Comparison of ENCODE assay signal across 11 mouse cellular contexts in the genomic region with DNA sequence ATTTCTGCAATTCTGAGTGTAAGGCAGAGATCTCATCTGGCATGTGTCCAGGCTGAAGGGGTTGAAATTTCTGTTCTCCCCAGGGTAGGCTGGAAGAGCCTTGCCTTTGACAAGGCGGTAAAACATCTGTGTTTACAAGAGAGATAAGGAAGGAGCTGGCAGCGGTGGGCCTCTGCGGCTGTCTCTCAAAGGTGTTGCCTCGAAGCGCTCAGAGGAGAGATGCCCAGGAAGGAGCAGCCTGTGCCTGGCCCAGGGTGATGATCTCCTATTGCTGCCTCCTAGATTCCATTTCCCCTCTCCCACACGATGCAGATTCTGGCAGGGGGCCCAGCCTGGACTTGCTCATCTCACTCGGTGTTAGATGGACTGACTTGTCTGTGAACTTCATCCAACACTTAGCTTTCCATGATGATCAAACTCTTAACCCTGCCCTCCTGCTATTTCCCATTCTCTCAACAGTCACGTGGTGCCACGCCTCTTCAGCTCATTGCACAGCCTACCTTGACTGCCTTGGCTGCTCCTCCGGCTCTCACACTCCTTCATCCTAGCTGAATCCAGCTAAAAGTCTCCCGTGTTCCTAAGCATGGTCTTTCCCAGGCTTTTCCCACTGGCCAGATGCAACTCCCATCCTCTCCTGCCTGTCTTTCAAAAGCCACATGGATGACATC. TPM values are rescaled to one million over a fixed set of nuclear protein-coding genes. Genes with fewer than 3 reads are reported as not detected.
DNase-seq lines count a peak whose midpoint lies in the region; ATAC-seq lines count a peak whose summit lies in the region.
"Had no signal": no experiment of that assay in that cellular context is flagged by ENCODE, and none has a peak within 500 bp of the region (broad histone marks: within the 10 kb centered on the region; RNA-seq: fewer than 3 reads in every experiment).

No protein-coding gene starts in this region.

- ATAC-seq in liver, embryonic 13.5 days (ENCODE audit: low read depth) = peak; percentile 33; the same call in 1 of the 2 replicates

- H3K27me3 ChIP-seq in liver, embryonic 13.5 days = peaks cover 83% of the 10 kb centered on the region

- H3K36me3 ChIP-seq in liver, embryonic 13.5 days = no peaks in the 10 kb centered on the region
- H3K36me3 ChIP-seq: midbrain, embryonic 12.5 days had no signal

- WGBS in liver, embryonic 13.5 days (ENCODE audit: insufficient replicate concordance) = 28% methylated on average over 11 of the region's 11 CpGs

- no peak overlapping the region for H3K4me2 ChIP-seq in liver, embryonic 13.5 days
- H3K4me2 ChIP-seq: midbrain, embryonic 12.5 days had no signal

- H3K4me1 ChIP-seq in liver, embryonic 13.5 days (replicated peaks) = peaks cover 61% of the 10 kb centered on the region

- no peaks in the 10 kb centered on the region for H3K9me3 ChIP-seq in liver, embryonic 13.5 days (replicated peaks)
- H3K9me3 ChIP-seq: midbrain, embryonic 12.5 days had no signal

- H3K9ac ChIP-seq in liver, embryonic 13.5 days = no peak overlapping the region
- H3K9ac ChIP-seq: midbrain, embryonic 12.5 days had no signal

- no peak overlapping the region for H3K4me3 ChIP-seq in liver, embryonic 13.5 days (replicated peaks)
- H3K4me3 ChIP-seq: erythroblast, embryonic 14.5 days; midbrain, embryonic 12.5 days had no signal

- peak; percentile 39 to 60 for DNase-seq in adrenal gland, adult (ENCODE audit: inconsistent age in 2 of 2, low spot score in 1 of 2)
- DNase-seq in adrenal gland, postnatal 4 days (ENCODE audit: low spot score in 2 of 2) = no peak
- DNase-seq in ovary, postnatal 36 days (ENCODE audit: low spot score) = peak; percentile 49
- DNase-seq in ovary, postnatal 14 days (ENCODE audit: low spot score) = no peak
- no peak for DNase-seq in liver, embryonic 13.5 days
- DNase-seq in thymus, postnatal 4 days = peak; percentile 47
- no peak for DNase-seq in natural killer cell, adult 2 months (ENCODE audit: low spot score in 2 of 2)
- no peak for DNase-seq in kidney, adult 18-20 months
- DNase-seq: kidney, postnatal 36 days had no signal

- no peak overlapping the region for H3K27ac ChIP-seq in liver, embryonic 13.5 days
- H3K27ac ChIP-seq: midbrain, embryonic 12.5 days had no signal

RNA-seq across cellular contexts. Expression of a gene that starts 30.8 kb away (rescaled TPM):
- 10 to 100 TPM; 22.9 to 27.7 TPM for total RNA-seq in adrenal gland, postnatal 4 days (2021)
- 44.1 and 50.6 TPM in 2 replicates for polyA plus RNA-seq in liver, embryonic 13.5 days (2015; fragmentation: Nextera tagmentation; extraction: Ambion mirVana)

RNA-seq across cellular contexts. Expression of a gene that starts 58.7 kb away (rescaled TPM):
- 1 to 10 TPM in 1 of 2 experiments, under 1 TPM in 1; 0.73 to 2.1 TPM for total RNA-seq in adrenal gland, postnatal 4 days (2021)
- 0.03 and 0.05 TPM in 2 replicates for polyA plus RNA-seq in liver, embryonic 13.5 days (2015; fragmentation: Nextera tagmentation; extraction: Ambion mirVana)
- polyA plus RNA-seq: erythroblast, embryonic 14.5 days had no signal

Comparison
In these comparisons a context has a peak if more than half of its experiments do, and no peak if none do; other contexts are left out.
1. DNase-seq: peak in adrenal gland, adult (2 of 2), ovary, postnatal 36 days (single experiment) and thymus, postnatal 4 days (single experiment); none in adrenal gland, postnatal 4 days (0 of 2), ovary, postnatal 14 days (single experiment), liver, embryonic 13.5 days (single experiment), natural killer cell, adult 2 months (0 of 2) and kidney, adult 18-20 months (single experiment).